Comparison of ENCODE assay signal across 21 mouse cellular contexts in the genomic region with DNA sequence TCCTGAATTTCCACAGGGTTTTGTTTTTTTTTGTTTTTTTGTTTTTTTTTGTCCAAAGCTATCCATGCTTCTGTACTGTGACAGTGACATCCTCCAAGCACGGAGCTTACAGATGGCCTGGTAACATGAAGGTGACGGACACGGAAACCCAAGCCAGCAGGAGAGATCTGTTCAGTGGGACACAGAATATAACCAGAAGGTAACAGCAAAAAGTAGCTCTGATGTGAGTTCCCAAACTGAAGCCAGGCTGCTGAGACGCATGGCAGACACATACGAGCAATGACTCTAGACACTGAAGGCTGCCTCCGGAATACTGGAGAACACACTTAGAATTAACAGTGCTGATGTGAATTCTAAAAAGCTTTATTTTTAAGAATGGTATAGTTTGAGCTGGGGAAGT.
A peak's percentile ranks its signal among the peaks of the same experiment; 100 is the strongest.
DNase-seq lines count a peak whose midpoint lies in the region; ATAC-seq and TF ChIP-seq lines count a peak whose summit lies in the region.
"Had no signal": no experiment of that assay in that cellular context is flagged by ENCODE, and none has a peak within 500 bp of the region (broad histone marks: within the 10 kb centered on the region; RNA-seq: fewer than 3 reads in every experiment).

No protein-coding gene starts in this region.

- no peak for TF ChIP-seq CTCF in cortical plate, adult 2 months (IDR thresholded peaks at IDR 0.05; ENCODE audit: extremely low read depth, insufficient read depth, low read length)
- TF ChIP-seq CTCF in olfactory bulb, adult 2 months (IDR thresholded peaks at IDR 0.05; ENCODE audit: insufficient read depth, low read depth, low read length) = no peak

- no peak overlapping the region for H3K9ac ChIP-seq in midbrain, embryonic 11.5 days (ENCODE audit: low read length)
- H3K9ac ChIP-seq: embryonic facial prominence, embryonic 13.5 days; hindbrain, embryonic 12.5 days had no signal

- no peak overlapping the region for H3K4me3 ChIP-seq in midbrain, embryonic 11.5 days (ENCODE audit: low read depth, low read length)
- no peak overlapping the region for H3K4me3 ChIP-seq in midbrain, embryonic 10.5 days
- H3K4me3 ChIP-seq in cortical plate, adult 2 months (ENCODE audit: insufficient read depth, low read length) = no peak overlapping the region
- no peak overlapping the region for H3K4me3 ChIP-seq in olfactory bulb, adult 2 months (ENCODE audit: insufficient read depth, low read depth, low read length)
- H3K4me3 ChIP-seq: embryonic facial prominence, embryonic 13.5 days; gastrocnemius, adult 2 months; hindbrain, embryonic 12.5 days had no signal

- no peak overlapping the region for H3K27ac ChIP-seq in midbrain, embryonic 11.5 days (ENCODE audit: low read depth, low read length)
- H3K27ac ChIP-seq in midbrain, embryonic 10.5 days (replicated peaks) = no peak overlapping the region
- H3K27ac ChIP-seq in cortical plate, adult 2 months (ENCODE audit: insufficient read depth, low read length) = peak overlapping the region; percentile 56; the same call in 1 of the 2 replicates
- peak overlapping the region; percentile 85 for H3K27ac ChIP-seq in olfactory bulb, adult 2 months (ENCODE audit: insufficient read depth, low read depth, low read length)
- H3K27ac ChIP-seq: embryonic facial prominence, embryonic 13.5 days; gastrocnemius, adult 2 months; hindbrain, embryonic 12.5 days had no signal

- peak; percentile 66 for ATAC-seq in frontal cortex, adult (ENCODE audit: low TSS enrichment)
- ATAC-seq in midbrain, embryonic 11.5 days (ENCODE audit: low FRiP score) = no peak
- ATAC-seq: hindbrain, embryonic 16.5 days; inflammation-experienced regulatory T-cells, adult 6 months had no signal

- no peaks in the 10 kb centered on the region for H3K9me3 ChIP-seq in midbrain, embryonic 11.5 days (ENCODE audit: control insufficient read depth, low read length)
- H3K9me3 ChIP-seq in midbrain, embryonic 10.5 days (replicated peaks) = no peaks in the 10 kb centered on the region
- H3K9me3 ChIP-seq: embryonic facial prominence, embryonic 13.5 days; hindbrain, embryonic 12.5 days had no signal

- DNase-seq in frontal cortex, postnatal 25 days (ENCODE audit: low spot score in 2 of 2) = no peak
- peak; percentile 14 for DNase-seq in midbrain, embryonic 11.5 days (ENCODE audit: low spot score, missing footprints)
- DNase-seq in midbrain, embryonic 10.5 days (ENCODE audit: low spot score) = no peak
- no peak for DNase-seq in thymus, postnatal 14 days
- DNase-seq in adrenal gland, adult 8-10 months = no peak
- DNase-seq: adrenal gland, adult 2 months; adrenal gland, postnatal 36 days; cerebellum, adult 11-12 months; cerebellum, adult 9-10 months; cerebellum, postnatal 25 days; gastrocnemius, adult 2 months; gastrocnemius, postnatal 25 days; heart, postnatal 10 days; heart, postnatal 4 days had no signal

- no peak for TF ChIP-seq POLR2A in cortical plate, adult 2 months (IDR thresholded peaks at IDR 0.05; ENCODE audit: extremely low read depth, insufficient read depth, low read length)
- no peak for TF ChIP-seq POLR2A in olfactory bulb, adult 2 months (IDR thresholded peaks at IDR 0.05; ENCODE audit: insufficient read depth, low read depth, low read length)

- WGBS in midbrain, embryonic 11.5 days = 88% methylated on average over 6 of the region's 6 CpGs
- WGBS in midbrain, embryonic 10.5 days = 91% methylated on average over 6 of the region's 6 CpGs
- 53% methylated on average over 6 of the region's 6 CpGs for WGBS in olfactory bulb, adult 2 months

- H3K27me3 ChIP-seq in midbrain, embryonic 11.5 days (ENCODE audit: control insufficient read depth, insufficient read depth, low read length) = no peaks in the 10 kb centered on the region
- H3K27me3 ChIP-seq in midbrain, embryonic 10.5 days (ENCODE audit: low read depth, poor library complexity, severe bottlenecking) = no peaks in the 10 kb centered on the region
- H3K27me3 ChIP-seq: embryonic facial prominence, embryonic 13.5 days; hindbrain, embryonic 12.5 days had no signal

- no peaks in the 10 kb centered on the region for H3K36me3 ChIP-seq in midbrain, embryonic 11.5 days (ENCODE audit: control insufficient read depth, insufficient read depth, low read length)
- no peaks in the 10 kb centered on the region for H3K36me3 ChIP-seq in midbrain, embryonic 10.5 days
- H3K36me3 ChIP-seq: embryonic facial prominence, embryonic 13.5 days had no signal

- no peak overlapping the region for H3K4me2 ChIP-seq in midbrain, embryonic 11.5 days
- H3K4me2 ChIP-seq: embryonic facial prominence, embryonic 13.5 days; hindbrain, embryonic 12.5 days had no signal

- no peaks in the 10 kb centered on the region for H3K4me1 ChIP-seq in midbrain, embryonic 11.5 days (ENCODE audit: control insufficient read depth, insufficient read depth, low read length)
- no peaks in the 10 kb centered on the region for H3K4me1 ChIP-seq in midbrain, embryonic 10.5 days
- H3K4me1 ChIP-seq in cortical plate, adult 2 months (ENCODE audit: control insufficient read depth, insufficient read depth, low read length) = peaks cover 9% of the 10 kb centered on the region
- H3K4me1 ChIP-seq in olfactory bulb, adult 2 months (ENCODE audit: control insufficient read depth, insufficient read depth, low read length) = peaks cover 5% of the 10 kb centered on the region
- H3K4me1 ChIP-seq: embryonic facial prominence, embryonic 13.5 days had no signal

Comparison
In these comparisons a context has a peak if more than half of its experiments do, and no peak if none do; other contexts are left out.
1. H3K27ac ChIP-seq: peak in cortical plate, adult 2 months (single experiment) and olfactory bulb, adult 2 months (single experiment); none in midbrain, embryonic 11.5 days (single experiment) and midbrain, embryonic 10.5 days (single experiment).